Mouse (Mus musculus) liver, embryonic 12.5 days (tissue): ENCODE measurements around the gene Wdr17. TPM values are rescaled to one million over a fixed set of nuclear protein-coding genes. Genes with fewer than 3 reads are reported as not detected.
A peak's percentile ranks its signal among the peaks of the same experiment; 100 is the strongest.

Experiments
- ATAC-seq: fragments of 200-750 bp; cut with Nextera tagmentation; 2 replicates; pipeline ENCODE4 v1.8.0; 2017; ENCODE audit warnings: moderate number of reproducible peaks, mild to moderate bottlenecking, moderate library complexity
- H3K27ac ChIP-seq: fragments of 300-500 bp; sonication (generic); 2 replicates; pipeline ENCODE4 v1.5.1; 2016; ENCODE audit warnings: mild to moderate bottlenecking
- H3K27me3 ChIP-seq: fragments of 300-500 bp; sonication (generic); replicated peaks from 2 replicates; pipeline ENCODE4 v1.6.1; 2016; ENCODE audit warnings: mild to moderate bottlenecking, moderate library complexity
- H3K36me3 ChIP-seq: fragments of 300-500 bp; sonication (generic); 2 replicates; pipeline ENCODE4 v1.6.1; 2016; ENCODE audit warnings: mild to moderate bottlenecking, moderate library complexity
- H3K4me1 ChIP-seq: fragments of 300-500 bp; sonication (generic); 2 replicates; pipeline ENCODE4 v1.6.1; 2016
- H3K4me2 ChIP-seq: fragments of 300-500 bp; sonication (generic); 2 replicates; pipeline ENCODE4 v1.6.1; 2016; ENCODE audit warnings: mild to moderate bottlenecking, moderate library complexity
- H3K4me3 ChIP-seq: fragments of 300-500 bp; sonication (generic); 2 replicates; pipeline ENCODE4 v1.5.1; 2016; ENCODE audit warnings: mild to moderate bottlenecking, moderate library complexity
- H3K9ac ChIP-seq: fragments of 300-500 bp; sonication (generic); 2 replicates; pipeline ENCODE4 v1.6.1; 2016; ENCODE audit warnings: mild to moderate bottlenecking, moderate library complexity
- H3K9me3 ChIP-seq: fragments of 300-500 bp; sonication (generic); replicated peaks from 2 replicates; pipeline ENCODE4 v1.6.1; 2016; ENCODE audit warnings: mild to moderate bottlenecking, moderate library complexity
- WGBS: fragments of 180-500 bp; shearing (Covaris S2); methylation state at CpG from one replicate; pipeline ENCODE4 v1.1.7; 2016; ENCODE audit not compliant: insufficient replicate concordance; 5-methylcytosine and 5-hydroxymethylcytosine counted together
- polyA plus RNA-seq: library from polyadenylated mRNA; unstranded; fragments of >200 nt; fragmentation: Nextera tagmentation; extraction: Ambion mirVana; gene quantifications from 2 replicates; pipeline ENCODE4 v1.2.1, GENCODE M21; 2016

The Wdr17 gene
- polyA plus RNA-seq, 1 experiment from 2014 or later = not detected

DNA sequence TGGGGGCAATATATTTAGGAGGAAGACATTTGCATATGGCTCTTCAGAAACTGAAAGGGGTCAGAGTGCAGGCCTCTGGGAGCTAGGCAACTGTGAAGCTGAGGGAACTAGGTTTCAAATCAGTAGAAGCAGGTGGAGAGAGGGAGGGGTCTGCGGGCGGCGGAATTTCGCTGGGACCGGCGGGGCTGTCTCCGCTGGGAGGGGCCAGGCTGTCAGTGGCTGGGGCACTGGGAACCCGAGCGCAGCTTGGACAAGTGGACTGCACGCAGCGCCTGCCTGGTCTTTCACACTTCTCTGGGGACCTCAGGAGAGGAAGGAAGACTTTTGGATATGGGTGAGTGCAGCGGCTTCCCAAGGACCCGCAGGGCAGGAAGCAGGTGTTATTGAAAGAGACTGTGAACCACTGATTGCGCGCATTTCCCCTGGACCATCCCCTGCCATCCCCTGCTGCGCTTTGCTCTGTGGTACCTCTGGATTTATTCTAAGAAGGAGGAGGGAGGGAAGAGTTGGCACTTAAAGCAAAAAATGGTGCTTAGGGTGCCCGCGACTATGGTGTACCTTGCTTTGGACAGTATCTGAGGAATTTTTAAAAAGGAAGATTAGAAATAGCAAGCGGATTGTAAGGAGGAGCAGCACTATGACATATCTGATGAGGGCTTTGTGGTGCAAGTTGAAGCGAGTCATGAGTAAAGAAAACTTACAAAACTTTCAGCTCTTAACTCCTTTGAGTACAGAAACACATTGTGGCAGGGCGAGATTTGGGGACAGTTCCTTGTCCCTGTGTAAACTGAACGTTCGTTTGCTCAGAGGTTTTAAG, 107.5 kb downstream of the Wdr17 start:
- Histone ChIP-seq H3K36me3 (no peaks in the 10 kb centered on the region), H3K9ac (no peak overlapping the region), H3K27ac (no peak overlapping the region), H3K4me3 (peak overlapping the region; percentile 35), H3K27me3 (no peaks in the 10 kb centered on the region; the same call in 1 of the 2 replicates), H3K4me1 (no peaks in the 10 kb centered on the region), H3K9me3 (no peaks in the 10 kb centered on the region), H3K4me2 (peak overlapping the region; percentile 62)
- no peak; the same call in 1 of the 2 replicates for ATAC-seq
- 1% methylated on average over 23 of the region's 23 CpGs for WGBS

DNA sequence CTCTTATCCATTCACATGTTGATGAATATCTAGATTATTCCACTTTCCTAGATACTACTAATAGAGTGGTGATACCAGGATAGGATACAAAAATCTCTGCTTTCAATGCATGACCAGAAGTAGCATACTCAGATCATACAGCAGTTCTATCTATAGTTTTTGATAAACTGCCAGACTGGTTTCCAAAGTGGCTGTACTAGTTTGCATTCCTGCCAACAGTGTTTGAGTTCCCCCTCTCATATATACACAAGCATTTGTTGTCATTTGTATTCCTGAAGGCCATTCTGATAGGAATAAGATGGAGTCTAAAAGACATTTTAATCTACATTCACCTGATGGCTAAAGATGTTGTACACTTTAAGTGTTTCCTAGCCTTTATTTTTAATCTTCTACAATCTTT, 110.0 kb downstream of the Wdr17 start:
- Histone ChIP-seq H3K4me1 (no peaks in the 10 kb centered on the region), H3K27me3 (no peaks in the 10 kb centered on the region; the same call in 1 of the 2 replicates), H3K9ac (no peak overlapping the region), H3K4me2 (no peak overlapping the region), H3K9me3 (no peaks in the 10 kb centered on the region), H3K27ac (no peak overlapping the region), H3K36me3 (no peaks in the 10 kb centered on the region), H3K4me3 (no peak overlapping the region)
- no peak for ATAC-seq

DNA sequence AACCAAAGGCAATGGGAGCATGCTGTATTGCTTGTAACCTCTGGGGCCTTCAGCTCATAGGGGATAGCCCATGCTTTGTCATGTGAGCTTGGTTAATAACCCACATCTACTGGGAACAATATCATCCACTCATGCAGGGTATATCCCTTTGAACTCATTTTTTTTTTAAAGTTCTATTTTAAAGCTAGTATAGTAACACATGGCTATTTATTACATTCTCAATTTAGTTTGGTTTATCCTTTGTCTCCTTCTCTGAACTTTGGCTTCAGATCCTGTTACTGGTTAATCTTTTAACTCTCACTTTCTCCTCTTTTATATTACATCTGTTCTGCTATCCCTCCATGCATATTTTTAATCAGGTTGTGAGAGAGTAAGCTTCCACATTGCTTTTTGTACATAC, 110.7 kb downstream of the Wdr17 start:
- Histone ChIP-seq H3K9ac (no peak overlapping the region), H3K9me3 (no peaks in the 10 kb centered on the region), H3K4me3 (no peak overlapping the region), H3K27me3 (no peaks in the 10 kb centered on the region; the same call in 1 of the 2 replicates), H3K36me3 (no peaks in the 10 kb centered on the region), H3K27ac (no peak overlapping the region), H3K4me1 (no peaks in the 10 kb centered on the region), H3K4me2 (no peak overlapping the region)
- no peak for ATAC-seq

DNA sequence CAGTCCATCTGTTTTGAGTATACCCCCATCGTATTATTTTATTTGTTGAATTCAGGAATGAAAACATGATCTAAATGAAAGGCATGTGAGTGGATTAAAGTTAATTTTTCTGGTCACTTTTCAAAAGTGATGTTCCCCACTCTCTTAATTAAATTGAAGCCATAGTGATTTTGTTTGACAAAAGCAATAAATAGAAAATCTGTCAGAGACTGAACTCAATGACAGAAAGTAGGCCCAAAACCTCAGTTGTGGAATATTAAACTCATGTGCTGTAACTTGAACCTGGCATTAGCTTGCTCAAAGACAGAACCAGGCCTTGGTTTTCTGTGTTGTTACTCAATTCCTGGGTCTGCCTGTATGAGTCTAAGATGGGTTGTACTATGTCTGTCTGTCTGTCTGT, 129.3 kb downstream of the Wdr17 start:
- Histone ChIP-seq H3K9me3 (no peaks in the 10 kb centered on the region), H3K36me3 (no peaks in the 10 kb centered on the region), H3K27me3 (no peaks in the 10 kb centered on the region), H3K27ac (no peak overlapping the region), H3K4me3 (no peak overlapping the region), H3K4me1 (no peaks in the 10 kb centered on the region), H3K9ac (no peak overlapping the region), H3K4me2 (no peak overlapping the region)
- no peak for ATAC-seq
- 73% methylated on average over 1 of the region's 1 CpGs for WGBS

DNA sequence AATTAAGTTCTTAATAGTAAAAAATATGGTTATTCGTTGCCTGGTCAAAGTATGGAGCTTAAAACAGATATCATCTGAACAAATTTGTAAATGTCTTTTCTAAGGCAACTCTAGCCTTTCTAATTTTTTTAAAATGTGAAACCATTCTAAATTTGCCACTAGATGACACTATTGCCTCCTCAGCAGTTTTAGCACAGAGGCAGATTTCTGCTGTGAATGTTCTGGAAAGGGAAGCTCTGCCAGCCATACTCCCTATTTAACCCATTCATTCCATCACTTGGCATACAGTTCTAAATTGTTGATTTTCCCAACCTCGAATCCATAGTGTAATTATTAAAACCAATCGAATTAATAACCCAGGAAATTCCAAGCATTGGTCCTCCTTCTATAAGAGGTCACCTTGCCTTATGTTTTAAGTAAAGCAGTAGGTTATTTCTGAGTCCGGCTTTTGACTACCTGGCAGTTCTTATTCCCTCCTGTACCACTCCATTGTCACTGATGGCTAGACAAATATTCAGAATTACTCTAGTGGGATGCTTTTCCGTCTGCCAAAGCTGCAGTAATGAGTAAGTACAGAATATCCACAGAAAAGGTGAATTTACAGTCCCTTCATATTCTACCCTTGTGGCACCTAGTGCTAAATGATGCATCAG, 150.2 kb downstream of the Wdr17 start:
- Histone ChIP-seq H3K9ac (no peak overlapping the region), H3K4me3 (no peak overlapping the region), H3K9me3 (no peaks in the 10 kb centered on the region), H3K36me3 (no peaks in the 10 kb centered on the region), H3K4me1 (no peaks in the 10 kb centered on the region), H3K4me2 (no peak overlapping the region), H3K27me3 (no peaks in the 10 kb centered on the region; the same call in 1 of the 2 replicates), H3K27ac (no peak overlapping the region)
- ATAC-seq = no peak
- 47% methylated on average over 5 of the region's 5 CpGs for WGBS

- WGBS = 33% methylated on average over 8 of the region's 8 CpGs
- H3K9me3 ChIP-seq = no peaks in the 10 kb centered on the region
- peak overlapping the region; percentile 61 for H3K4me2 ChIP-seq
- peaks cover 7% of the 10 kb centered on the region; the same call in 1 of the 2 replicates for H3K4me1 ChIP-seq
- no peaks in the 10 kb centered on the region for H3K36me3 ChIP-seq
- no peak overlapping the region for H3K9ac ChIP-seq
- no peak for ATAC-seq
- H3K27ac ChIP-seq = no peak overlapping the region
- no peaks in the 10 kb centered on the region for H3K27me3 ChIP-seq
- peak overlapping the region; percentile 34 for H3K4me3 ChIP-seq
Observed at GRCm38 (mm10) chr8:54724668-54725035, 162.3 kb downstream of the Wdr17 start.

DNA sequence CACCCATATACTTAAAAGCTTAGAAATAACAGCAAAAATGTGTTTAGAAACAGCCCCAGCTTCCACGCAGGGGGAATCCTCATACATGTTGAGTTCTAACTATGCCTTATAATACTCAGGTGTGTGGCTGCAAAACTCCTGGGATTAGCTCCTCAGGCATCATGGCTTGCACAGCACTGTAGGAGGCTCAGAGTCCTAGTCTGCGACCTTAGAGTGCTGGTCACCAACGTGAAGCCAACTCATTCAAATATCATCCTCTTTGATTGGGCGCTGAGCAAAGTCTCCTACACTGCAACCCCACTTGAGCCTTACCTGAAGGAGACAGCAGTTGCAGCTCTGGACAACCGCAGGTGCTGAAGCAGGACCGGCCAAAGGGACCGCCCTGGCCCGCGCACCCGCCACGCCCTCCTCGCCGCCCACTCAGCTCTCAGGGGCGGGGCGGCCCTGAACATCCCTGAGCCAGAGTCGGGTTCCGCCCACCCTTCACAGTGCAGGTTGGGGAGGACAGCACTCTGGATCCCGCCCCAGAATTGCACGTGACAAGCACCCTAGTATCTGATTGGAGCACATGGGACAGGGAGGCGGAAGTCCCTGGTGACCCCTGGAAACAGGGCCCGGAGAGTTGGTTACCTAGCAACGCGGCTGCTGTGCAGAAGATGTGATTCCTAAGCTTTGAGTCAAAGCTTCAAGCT, 162.9 kb downstream of the Wdr17 start:
- Histone ChIP-seq H3K9ac (no peak overlapping the region), H3K27me3 (no peaks in the 10 kb centered on the region), H3K4me2 (peak overlapping the region; percentile 61), H3K36me3 (no peaks in the 10 kb centered on the region), H3K9me3 (no peaks in the 10 kb centered on the region), H3K4me1 (peaks cover 7% of the 10 kb centered on the region; the same call in 1 of the 2 replicates), H3K4me3 (peak overlapping the region; percentile 34), H3K27ac (no peak overlapping the region)
- 2% methylated on average over 23 of the region's 23 CpGs for WGBS
- ATAC-seq = peak; percentile 98

DNA sequence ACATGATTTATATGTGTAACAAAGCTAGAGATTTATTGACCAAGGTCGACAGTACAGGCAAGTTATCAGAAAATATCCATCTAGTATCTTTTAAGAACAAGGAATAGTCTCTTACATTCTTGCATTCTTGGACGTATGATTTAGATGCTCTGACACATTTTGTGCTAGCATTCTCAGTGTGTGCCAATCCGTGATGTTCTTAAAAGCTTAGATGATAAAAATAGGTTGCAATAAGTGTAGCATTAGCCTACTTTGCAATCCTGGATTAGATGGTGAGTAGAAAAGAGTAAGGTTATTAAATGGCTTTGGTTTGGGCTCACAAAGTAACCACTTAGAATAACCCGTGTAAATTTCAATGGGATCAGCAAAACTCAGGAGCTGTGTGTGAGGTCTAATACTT, 168.5 kb downstream of the Wdr17 start:
- Histone ChIP-seq H3K36me3 (no peaks in the 10 kb centered on the region), H3K9ac (no peak overlapping the region), H3K27me3 (no peaks in the 10 kb centered on the region), H3K4me2 (no peak overlapping the region), H3K4me1 (no peaks in the 10 kb centered on the region), H3K4me3 (no peak overlapping the region), H3K9me3 (no peaks in the 10 kb centered on the region), H3K27ac (no peak overlapping the region)
- no peak for ATAC-seq
- WGBS = 44% methylated on average over 4 of the region's 4 CpGs

DNA sequence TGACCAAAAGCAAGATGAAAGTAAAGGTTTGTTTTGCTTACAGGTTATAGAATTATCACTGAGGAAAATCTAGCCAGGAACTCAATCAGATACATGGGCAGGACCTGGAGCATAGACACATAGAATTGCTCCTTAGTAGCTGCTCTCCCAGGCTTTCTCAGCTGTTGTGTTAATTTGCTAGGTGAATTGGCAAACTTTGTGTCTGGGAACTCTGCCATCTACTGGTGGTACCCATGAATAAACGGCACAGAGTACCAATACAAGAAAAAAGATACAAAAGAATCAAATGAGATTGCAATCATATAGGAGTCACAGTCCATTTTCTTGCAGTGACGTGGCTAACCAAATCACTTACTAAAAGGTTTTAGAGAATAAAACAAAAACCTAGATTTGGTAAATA, 181.2 kb downstream of the Wdr17 start:
- Histone ChIP-seq H3K9me3 (no peaks in the 10 kb centered on the region), H3K4me1 (no peaks in the 10 kb centered on the region), H3K4me3 (no peak overlapping the region), H3K4me2 (no peak overlapping the region), H3K27me3 (no peaks in the 10 kb centered on the region), H3K9ac (no peak overlapping the region), H3K27ac (no peak overlapping the region), H3K36me3 (no peaks in the 10 kb centered on the region)
- WGBS = 51% methylated on average over 2 of the region's 2 CpGs
- no peak for ATAC-seq

GRCm38 (mm10) chr8:54671806-54672205, 215.2 kb downstream of the Wdr17 start:
- no peaks in the 10 kb centered on the region for H3K4me1 ChIP-seq
- H3K9ac ChIP-seq = no peak overlapping the region
- H3K36me3 ChIP-seq = no peaks in the 10 kb centered on the region
- no peak overlapping the region for H3K27ac ChIP-seq
- no peaks in the 10 kb centered on the region for H3K27me3 ChIP-seq
- no peak overlapping the region for H3K4me3 ChIP-seq
- no peak for ATAC-seq
- H3K4me2 ChIP-seq = no peak overlapping the region
- H3K9me3 ChIP-seq = no peaks in the 10 kb centered on the region

GRCm38 (mm10) chr8:54667756-54668155, 219.2 kb downstream of the Wdr17 start:
- Histone ChIP-seq H3K4me2 (no peak overlapping the region), H3K36me3 (no peaks in the 10 kb centered on the region), H3K4me1 (no peaks in the 10 kb centered on the region), H3K27me3 (no peaks in the 10 kb centered on the region), H3K4me3 (no peak overlapping the region), H3K9me3 (no peaks in the 10 kb centered on the region), H3K9ac (no peak overlapping the region), H3K27ac (no peak overlapping the region)
- WGBS = 51% methylated on average over 3 of the region's 3 CpGs
- no peak for ATAC-seq

- Histone ChIP-seq H3K4me3 (no peak overlapping the region), H3K9ac (no peak overlapping the region), H3K9me3 (no peaks in the 10 kb centered on the region), H3K4me1 (no peaks in the 10 kb centered on the region), H3K27me3 (no peaks in the 10 kb centered on the region), H3K36me3 (no peaks in the 10 kb centered on the region), H3K27ac (no peak overlapping the region), H3K4me2 (no peak overlapping the region)
- WGBS = 33% methylated on average over 5 of the region's 5 CpGs
- no peak for ATAC-seq
Observed at GRCm38 (mm10) chr8:54660675-54661074, 226.3 kb downstream of the Wdr17 start.
